Mouse (Mus musculus): Measurements from ENCODE around the gene Iqca. TPM values are rescaled to one million over a fixed set of nuclear protein-coding genes. Genes with fewer than 3 reads are reported as not detected.

Gene Iqca
- total RNA-seq (2021) = not detected in 2 replicates
- long read RNA-seq = 0 reads

- peak; percentile 54 for DNase-seq
Observed at GRCm38 (mm10) chr1:90153099-90153744, at the start of gene Iqca. Gene Iqca (minus strand): TSS chr1:90153401.

GRCm38 (mm10) chr1:90202207-90202978 lies 49.2 kb upstream of the Iqca start:
- peak; percentile 87 for DNase-seq

GRCm38 (mm10) chr1:90201655-90202054 lies 48.5 kb upstream of the Iqca start:
- DNase-seq = no peak

- no peak for DNase-seq
Observed at GRCm38 (mm10) chr1:90201246-90201645, 48.0 kb upstream of the Iqca start.

- DNase-seq = no peak
Observed at GRCm38 (mm10) chr1:90189046-90189445, 35.8 kb upstream of the Iqca start.

GRCm38 (mm10) chr1:90186874-90187273 lies 33.7 kb upstream of the Iqca start:
- DNase-seq = no peak

GRCm38 (mm10) chr1:90186173-90186572 lies 33.0 kb upstream of the Iqca start:
- DNase-seq = no peak

GRCm38 (mm10) chr1:90183602-90184001 lies 30.4 kb upstream of the Iqca start:
- no peak for DNase-seq

GRCm38 (mm10) chr1:90182521-90182920 lies 29.3 kb upstream of the Iqca start:
- DNase-seq = no peak

- DNase-seq = no peak
Observed at GRCm38 (mm10) chr1:90180966-90181699, 27.9 kb upstream of the Iqca start.

- DNase-seq = no peak
Observed at GRCm38 (mm10) chr1:90180479-90180878, 27.3 kb upstream of the Iqca start.

GRCm38 (mm10) chr1:90177978-90178377 lies 24.8 kb upstream of the Iqca start:
- no peak for DNase-seq

GRCm38 (mm10) chr1:90177565-90177964 lies 24.4 kb upstream of the Iqca start:
- no peak for DNase-seq

GRCm38 (mm10) chr1:90176223-90176622 lies 23.0 kb upstream of the Iqca start:
- DNase-seq = no peak

GRCm38 (mm10) chr1:90174338-90174737 lies 21.1 kb upstream of the Iqca start:
- no peak for DNase-seq

- no peak for DNase-seq
Observed at GRCm38 (mm10) chr1:90164319-90164718, 11.1 kb upstream of the Iqca start.

- no peak for DNase-seq
Observed at GRCm38 (mm10) chr1:90163161-90163560, 10.0 kb upstream of the Iqca start.

- no peak for DNase-seq
Observed at GRCm38 (mm10) chr1:90162379-90162857, 9.2 kb upstream of the Iqca start.

- DNase-seq = no peak
Observed at GRCm38 (mm10) chr1:90161623-90162022, 8.4 kb upstream of the Iqca start.

- DNase-seq = no peak
Observed at GRCm38 (mm10) chr1:90159927-90160326, 6.7 kb upstream of the Iqca start.

- DNase-seq = no peak
Observed at GRCm38 (mm10) chr1:90156589-90156988, 3.4 kb upstream of the Iqca start.

GRCm38 (mm10) chr1:90153787-90154186 lies 586 bp upstream of the Iqca start:
- no peak for DNase-seq

GRCm38 (mm10) chr1:90139729-90140128 lies 13.5 kb downstream of the Iqca start:
- DNase-seq = no peak

Measured in adrenal gland, postnatal 25 days (tissue).